Mouse (Mus musculus) bone marrow macrophage, adult 2 months (primary cell): ENCODE data around the gene Lamb1.

ENCODE experiments used
- CTCF ChIP-seq: IDR thresholded peaks from 2 replicates; pipeline ENCODE4 v1.5.1; 2012; ENCODE audit warnings: low read depth, mild to moderate bottlenecking, low read length, moderate library complexity
- POLR2A ChIP-seq: IDR thresholded peaks from 2 replicates; pipeline ENCODE4 v1.6.1; 2012; ENCODE audit warnings: mild to moderate bottlenecking, low read depth, low read length, borderline replicate concordance

GRCm38 (mm10) chr12:31236861-31237595 lies 28.0 kb upstream of the Lamb1 start:
- no peak for TF ChIP-seq POLR2A
- TF ChIP-seq CTCF, result no peak
